Mouse (Mus musculus): Measurements from ENCODE around the gene Dzip1. TPM values are rescaled to one million over a fixed set of nuclear protein-coding genes. Genes with fewer than 3 reads are reported as not detected.

Gene Dzip1
- polyA plus RNA-seq, 1 experiment, result 4.7 TPM

GRCm38 (mm10) chr14:118831597-118831996 lies 93.7 kb downstream of the Dzip1 start:
- Histone ChIP-seq H3K79me3 (ENCODE audit: low read depth) (no peaks in the 10 kb centered on the region), H3K4me3 (ENCODE audit: insufficient read depth, poor library complexity, severe bottlenecking) (no peak overlapping the region), H3K27me3 (ENCODE audit: control insufficient read depth, insufficient read depth, insufficient read length) (peaks cover 5% of the 10 kb centered on the region), H3K36me3 (ENCODE audit: control insufficient read depth, insufficient read depth) (no peaks in the 10 kb centered on the region), H3K79me2 (ENCODE audit: control insufficient read depth, insufficient read depth) (no peaks in the 10 kb centered on the region), H3ac (ENCODE audit: control insufficient read depth, insufficient read length, low read depth) (no peak overlapping the region)
- TF ChIP-seq MYOG (IDR thresholded peaks at IDR 0.05; ENCODE audit: control insufficient read depth, extremely low read depth, insufficient read length) (no peak), USF1 (IDR thresholded peaks at IDR 0.05; ENCODE audit: low read depth) (no peak), MAX (IDR thresholded peaks at IDR 0.05) (no peak), CEBPB (IDR thresholded peaks at IDR 0.05; ENCODE audit: low read depth) (no peak), FOSL1 (IDR thresholded peaks at IDR 0.05; ENCODE audit: insufficient read depth, low read length, poor library complexity, severe bottlenecking) (no peak), MYOD1 (IDR thresholded peaks at IDR 0.05; ENCODE audit: control insufficient read depth, insufficient read length, low read depth) (no peak), CTCF (IDR thresholded peaks at IDR 0.05; ENCODE audit: control insufficient read depth, insufficient read depth, insufficient read length) (no peak)

GRCm38 (mm10) chr14:118829331-118830095 lies 95.7 kb downstream of the Dzip1 start:
- no peaks in the 10 kb centered on the region for H3K27me3 ChIP-seq (ENCODE audit: control insufficient read depth, insufficient read depth, insufficient read length)
- no peaks in the 10 kb centered on the region for H3K79me2 ChIP-seq (ENCODE audit: control insufficient read depth, insufficient read depth)
- H3K79me3 ChIP-seq (ENCODE audit: low read depth), result no peaks in the 10 kb centered on the region
- H3K4me3 ChIP-seq (ENCODE audit: insufficient read depth, poor library complexity, severe bottlenecking), result no peak overlapping the region
- H3K36me3 ChIP-seq (ENCODE audit: control insufficient read depth, insufficient read depth), result no peaks in the 10 kb centered on the region
- TF ChIP-seq USF1 (IDR thresholded peaks at IDR 0.05; ENCODE audit: low read depth), result no peak
- no peak for TF ChIP-seq MAX (IDR thresholded peaks at IDR 0.05)
- no peak for TF ChIP-seq MYOD1 (IDR thresholded peaks at IDR 0.05; ENCODE audit: control insufficient read depth, insufficient read length, low read depth)
- no peak for TF ChIP-seq MYOG (IDR thresholded peaks at IDR 0.05; ENCODE audit: control insufficient read depth, extremely low read depth, insufficient read length)
- no peak for TF ChIP-seq CTCF (IDR thresholded peaks at IDR 0.05; ENCODE audit: control insufficient read depth, insufficient read depth, insufficient read length)
- no peak for TF ChIP-seq CEBPB (IDR thresholded peaks at IDR 0.05; ENCODE audit: low read depth)
- TF ChIP-seq FOSL1 (IDR thresholded peaks at IDR 0.05; ENCODE audit: insufficient read depth, low read length, poor library complexity, severe bottlenecking), result no peak
- no peak overlapping the region for H3ac ChIP-seq (ENCODE audit: control insufficient read depth, insufficient read length, low read depth)

- H3K79me2 ChIP-seq (ENCODE audit: control insufficient read depth, insufficient read depth), result no peaks in the 10 kb centered on the region
Measured at GRCm38 (mm10) chr14:118827283-118827904, 97.9 kb downstream of the Dzip1 start.

GRCm38 (mm10) chr14:118826346-118826745 lies 98.9 kb downstream of the Dzip1 start:
- Histone ChIP-seq H3ac (ENCODE audit: control insufficient read depth, insufficient read length, low read depth) (no peak overlapping the region), H3K79me3 (ENCODE audit: low read depth) (no peaks in the 10 kb centered on the region), H3K36me3 (ENCODE audit: control insufficient read depth, insufficient read depth) (no peaks in the 10 kb centered on the region), H3K79me2 (ENCODE audit: control insufficient read depth, insufficient read depth) (no peaks in the 10 kb centered on the region), H3K27me3 (ENCODE audit: control insufficient read depth, insufficient read depth, insufficient read length) (no peaks in the 10 kb centered on the region), H3K4me3 (ENCODE audit: insufficient read depth, poor library complexity, severe bottlenecking) (no peak overlapping the region)
- TF ChIP-seq FOSL1 (IDR thresholded peaks at IDR 0.05; ENCODE audit: insufficient read depth, low read length, poor library complexity, severe bottlenecking), result no peak
- TF ChIP-seq MAX (IDR thresholded peaks at IDR 0.05), result no peak

More at GRCm38 (mm10) chr14:118827283-118827904, 97.9 kb downstream of the Dzip1 start:
- H3ac ChIP-seq (ENCODE audit: control insufficient read depth, insufficient read length, low read depth), result no peak overlapping the region
- no peaks in the 10 kb centered on the region for H3K27me3 ChIP-seq (ENCODE audit: control insufficient read depth, insufficient read depth, insufficient read length)
- H3K79me3 ChIP-seq (ENCODE audit: low read depth), result no peaks in the 10 kb centered on the region
- TF ChIP-seq FOSL1 (IDR thresholded peaks at IDR 0.05; ENCODE audit: insufficient read depth, low read length, poor library complexity, severe bottlenecking) (no peak), CTCF (IDR thresholded peaks at IDR 0.05; ENCODE audit: control insufficient read depth, insufficient read depth, insufficient read length) (no peak), MYOG (IDR thresholded peaks at IDR 0.05; ENCODE audit: control insufficient read depth, extremely low read depth, insufficient read length) (no peak), MYOD1 (IDR thresholded peaks at IDR 0.05; ENCODE audit: control insufficient read depth, insufficient read length, low read depth) (no peak)
- H3K4me3 ChIP-seq (ENCODE audit: insufficient read depth, poor library complexity, severe bottlenecking), result no peak overlapping the region
- H3K36me3 ChIP-seq (ENCODE audit: control insufficient read depth, insufficient read depth), result no peaks in the 10 kb centered on the region

Other genes with a start within 250 kb of the Dzip1 start
- gene Abcc4, start 219.2 kb downstream of the Dzip1 start, polyA plus RNA-seq (2012; fragmentation: generic; extraction: Trizol), result 9.0 TPM
- gene Cldn10, start 137.6 kb downstream of the Dzip1 start, polyA plus RNA-seq (2012; fragmentation: generic; extraction: Trizol), result not detected
- gene Dnajc3, start 12.5 kb upstream of the Dzip1 start, polyA plus RNA-seq (2012; fragmentation: generic; extraction: Trizol), result 11.4 TPM
- gene Uggt2, start 174.0 kb upstream of the Dzip1 start, polyA plus RNA-seq (2012; fragmentation: generic; extraction: Trizol), result 2.6 TPM
- gene Hs6st3, start 212.9 kb upstream of the Dzip1 start, polyA plus RNA-seq (2012; fragmentation: generic; extraction: Trizol), result not detected